Mouse (Mus musculus) lung, postnatal 10 days (tissue): Measurements from ENCODE around the gene Gm20917.
"Not testable (repeated sequence)": the region's sequence is repeated elsewhere in the genome, so short reads cannot be mapped to it uniquely, and the experiment has no call there.

ENCODE experiments used
- DNase-seq: peaks from one replicate; pipeline ENCODE4 v3.0.0; 2021

Gene Gm20917

DNA sequence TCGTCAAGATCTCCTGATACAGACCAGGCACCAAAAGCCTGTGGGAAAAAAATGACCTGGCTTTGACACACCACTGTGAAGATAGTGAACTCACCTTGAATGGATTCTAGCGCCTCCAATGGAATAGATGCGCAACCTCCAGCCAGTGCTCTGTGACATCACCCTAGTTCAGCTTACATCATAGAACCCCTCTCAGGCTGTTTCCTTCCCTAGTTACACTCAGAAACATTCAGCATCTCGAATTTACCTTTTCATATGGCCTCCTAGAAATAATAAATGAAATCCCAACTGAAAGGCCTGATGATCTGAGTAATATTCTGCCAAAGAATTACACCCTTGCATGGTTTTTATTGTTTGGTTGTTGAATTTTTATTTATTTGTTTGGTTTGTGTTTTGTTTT lies at the start of gene Gm20917:
Gene Gm20917, minus strand, starts transcription at position 101 of the 400 bp plus-strand sequence.
- DNase-seq: not testable (repeated sequence)
